Mouse (Mus musculus): ENCODE data around the gene Fut8.

DNA sequence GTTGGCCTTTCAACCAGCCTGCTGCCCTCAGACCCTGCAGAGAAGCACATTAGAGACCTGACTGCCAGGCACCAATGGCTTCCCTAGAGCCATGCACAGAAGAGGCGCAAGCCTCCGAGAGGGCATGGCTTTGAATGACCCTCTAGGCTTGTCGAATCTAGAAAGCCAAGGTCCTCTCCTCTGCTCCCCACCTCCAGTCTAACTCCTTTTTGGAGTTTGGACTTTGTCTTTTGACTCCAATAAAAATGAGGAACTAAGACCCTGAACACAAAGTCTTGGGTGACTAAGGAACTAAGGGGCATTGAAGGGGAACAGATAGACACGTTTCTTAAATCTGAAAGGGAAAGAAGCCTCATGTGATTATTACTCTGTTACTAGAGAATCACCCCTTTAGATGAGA, 39.7 kb upstream of the Fut8 start:
- TF ChIP-seq CTCF (IDR thresholded peaks at IDR 0.05; ENCODE audit: extremely low read depth, insufficient read length, insufficient replicate concordance, low read depth, low read length) (no peak), POLR2A (IDR thresholded peaks at IDR 0.05; ENCODE audit: low read depth, low read length) (no peak)

All from small intestine, adult 2 months (tissue).